Mouse (Mus musculus) Patski (cell line): ENCODE data around the gene Kmo. TPM values are rescaled to one million over a fixed set of nuclear protein-coding genes. Genes with fewer than 3 reads are reported as not detected.

Experiments used
- ATAC-seq: fragments of 100-300 bp; one replicate; pipeline ENCODE4 v1.8.0; 2021
- CTCF ChIA-PET: fragments of 350-600 bp; sonication (Branson Sonifier 250); formaldehyde crosslinking; loops from one replicate; lab custom pipeline; 2022; ENCODE audit warnings: inconsistent platforms; lab: Charles Lee
- POLR2A ChIA-PET: fragments of 350-600 bp; sonication (Branson Sonifier 250); formaldehyde crosslinking; loops from one replicate; lab custom pipeline; 2022; ENCODE audit warnings: antibody characterized with exemption, inconsistent platforms; lab: Charles Lee
- DNase-seq: peaks from one replicate; pipeline ENCODE4 v3.0.0-alpha.2; 2011; ENCODE audit warnings: low read depth, low spot score
- H3K27me3 ChIP-seq: fragments of 371-371 bp; one replicate; pipeline ENCODE4 v1.5.1; 2021
- CTCF ChIP-seq: fragments of 100-300 bp; IDR thresholded peaks from one replicate; pipeline ENCODE4 v1.5.1; 2021
- in situ Hi-C: fragments of 300-500 bp; cut with MboI; formaldehyde crosslinking; loops from 3 replicates; pipeline ENCODE4 v1.11.1; 2018; ENCODE audit warnings: low pct_unique_long_range_greater_than_20kb, mixed read lengths
- polyA plus RNA-seq: library from polyadenylated mRNA; unstranded; gene quantifications from one replicate; pipeline ENCODE4 v1.2.3, GENCODE M21; 2021

Kmo gene
- polyA plus RNA-seq, 1 experiment from 2014 or later: 0.10 TPM

DNA sequence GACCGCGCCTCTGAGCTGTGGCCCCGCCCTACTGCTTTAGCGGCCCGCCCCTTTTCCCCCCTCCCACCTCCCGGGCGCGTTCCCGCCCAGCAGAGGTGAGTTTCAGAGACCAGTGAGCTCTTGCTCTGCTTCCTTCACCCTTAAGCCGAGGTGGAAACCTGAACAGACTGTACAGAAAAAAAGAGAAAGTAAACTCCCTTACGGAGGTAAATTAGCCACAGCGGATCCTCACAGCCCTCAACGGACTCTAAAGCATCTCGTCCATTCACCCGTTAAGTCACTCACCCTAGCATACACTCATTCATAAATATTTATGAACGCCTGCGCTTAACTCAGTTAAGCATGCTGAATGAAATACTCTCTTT lies 72.8 kb downstream of the Kmo start:
- in situ Hi-C loops: loop anchor here (5.0 kb wide), 2 partner anchors 66 to 189 kb away; partner anchors contain the start of genes Exo1 and Fh1
- ATAC-seq: peak; percentile 26
- TF ChIP-seq CTCF: no peak
- DNase-seq: no peak
- CTCF ChIA-PET: interaction anchor here (1.2 to 1.6 kb wide), 2 partner anchors 14 to 23 kb away, joined by 3 to 4 read pairs; no protein-coding TSS in a partner anchor
- POLR2A ChIA-PET: no interaction called here
- H3K27me3 ChIP-seq: no peaks in the 10 kb centered on the region

DNA sequence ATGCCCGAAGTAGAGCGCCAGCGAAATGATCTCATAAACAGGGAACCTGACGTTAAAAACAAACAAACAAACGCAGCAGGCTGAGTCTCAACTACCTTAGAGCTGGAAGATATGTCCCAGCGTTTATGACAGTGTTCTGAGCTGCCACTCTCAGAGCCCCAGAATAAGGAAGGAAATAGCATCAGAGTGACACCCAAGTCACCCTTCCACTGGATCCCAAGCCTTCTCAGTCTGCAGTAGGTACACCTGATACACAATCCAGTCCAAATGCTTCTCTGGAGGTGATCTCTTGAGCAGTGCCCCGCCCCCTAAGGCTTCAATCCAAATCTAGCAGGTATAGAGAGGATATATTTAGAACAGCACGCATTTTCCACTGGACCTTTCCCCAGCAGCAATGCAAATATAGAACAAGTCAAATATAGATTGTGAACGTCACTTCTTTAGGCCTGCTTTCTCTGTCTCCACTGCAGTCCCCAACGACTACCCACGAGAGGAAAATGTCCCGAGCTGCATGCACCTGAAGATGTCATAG lies 73.3 kb downstream of the Kmo start:
- no peak for TF ChIP-seq CTCF
- ChIA-PET CTCF (interaction anchor here (1.2 kb wide), 1 partner anchor 13 kb away, joined by 3 read pairs; no protein-coding TSS in a partner anchor), POLR2A (no interaction called here)
- DNase-seq (no peak), ATAC-seq (no peak)
- no peaks in the 10 kb centered on the region for H3K27me3 ChIP-seq
- in situ Hi-C loops: loop anchor here (5.0 kb wide), 2 partner anchors 66 to 189 kb away; partner anchors contain the start of genes Exo1 and Fh1

DNA sequence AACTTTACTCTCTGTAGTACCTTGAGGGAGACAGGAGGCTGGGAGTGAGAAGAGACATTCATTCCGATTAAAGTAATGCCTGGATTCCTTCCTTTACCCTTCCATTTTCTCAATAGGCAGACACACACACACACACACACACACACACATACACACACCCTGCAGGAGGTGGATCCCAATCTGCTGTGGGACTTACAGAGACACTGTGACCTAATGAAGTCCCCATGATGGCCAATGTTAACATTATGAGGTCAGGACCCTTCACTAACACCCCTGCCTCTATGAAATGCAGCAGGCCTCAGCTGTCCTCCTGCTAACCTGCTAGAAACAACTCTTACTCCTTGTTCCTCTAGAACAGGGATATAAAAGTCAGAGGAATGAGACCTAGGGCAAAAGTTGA lies 78.1 kb downstream of the Kmo start, which contains the start of gene Wdr64:
Gene Wdr64 (plus strand): TSS at position 301 of the 400 bp plus-strand sequence.
- no peak for TF ChIP-seq CTCF
- H3K27me3 ChIP-seq: no peaks in the 10 kb centered on the region
- ChIA-PET POLR2A (no interaction called here), CTCF (no interaction called here)
- ATAC-seq (no peak), DNase-seq (no peak)
- in situ Hi-C loops: no loop called here

DNA sequence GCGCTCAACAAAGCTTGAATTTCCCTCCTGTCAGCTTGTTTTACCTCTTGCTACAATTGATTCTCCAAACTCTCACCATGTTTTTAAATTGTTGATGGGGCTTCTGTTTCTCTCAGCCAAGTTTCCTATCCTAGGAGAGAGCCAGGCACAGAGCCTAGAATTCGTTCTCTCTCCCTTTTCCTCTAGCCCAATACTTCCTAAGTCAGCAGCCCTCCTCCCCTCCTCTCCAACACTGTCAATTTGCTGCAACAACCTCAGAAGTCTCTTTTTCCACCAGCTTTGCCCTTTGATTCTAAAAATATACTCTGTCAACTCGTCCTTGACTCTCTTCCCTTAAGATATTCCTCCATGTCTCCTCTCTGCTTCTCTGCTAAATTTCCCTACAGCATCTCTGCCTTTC lies 79.2 kb downstream of the Kmo start:
- ChIA-PET CTCF (no interaction called here), POLR2A (no interaction called here)
- no peak for TF ChIP-seq CTCF
- no peak for DNase-seq
- ATAC-seq: no peak
- H3K27me3 ChIP-seq: peaks cover 7% of the 10 kb centered on the region
- in situ Hi-C loops: no loop called here

DNA sequence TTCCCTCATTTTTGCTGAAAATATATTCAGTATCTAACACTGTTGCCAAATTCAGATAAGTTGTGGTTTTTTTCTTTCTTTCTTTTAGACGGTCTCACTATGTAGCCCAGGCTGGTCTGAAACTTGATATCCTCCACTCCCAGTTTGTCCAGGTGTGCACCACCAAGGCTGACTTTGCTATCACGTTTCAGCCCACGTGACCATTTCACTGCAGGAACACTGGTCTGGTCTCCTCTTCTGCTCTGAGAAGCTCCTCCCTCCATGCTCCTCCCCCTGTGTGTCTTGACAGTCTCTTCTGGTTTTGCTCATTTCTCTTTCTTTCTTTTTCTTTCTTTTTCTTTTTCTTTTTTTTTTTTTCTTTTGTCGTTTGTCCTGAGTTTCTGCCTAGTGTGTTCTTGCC lies 79.6 kb downstream of the Kmo start:
- in situ Hi-C loops: no loop called here
- ATAC-seq (no peak), DNase-seq (no peak)
- ChIA-PET CTCF (no interaction called here), POLR2A (interaction anchor here (0.7 kb wide), 1 partner anchor 84 kb away, joined by 6 read pairs; no protein-coding TSS in a partner anchor)
- no peak for TF ChIP-seq CTCF
- H3K27me3 ChIP-seq: peaks cover 7% of the 10 kb centered on the region

DNA sequence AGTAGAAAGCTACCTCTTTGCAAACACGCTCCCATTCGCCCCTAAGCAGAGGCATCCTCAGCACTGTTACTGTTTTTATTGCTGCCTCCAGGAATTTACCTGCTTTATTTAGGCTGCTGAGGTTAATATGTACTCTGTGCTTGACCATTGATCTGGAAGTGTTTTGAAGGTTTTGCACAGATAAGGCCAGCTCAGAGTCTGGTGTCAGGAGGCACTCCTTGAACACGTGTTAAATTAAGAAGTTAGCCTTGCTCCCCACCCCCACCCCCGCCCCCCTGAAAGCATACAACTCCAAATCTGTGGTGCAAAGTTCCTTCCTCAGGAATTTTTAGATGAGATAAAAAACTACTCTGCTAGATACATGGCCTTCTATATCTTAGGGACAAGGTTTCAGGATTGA lies 81.0 kb downstream of the Kmo start:
- POLR2A ChIA-PET: no interaction called here
- no peak for DNase-seq
- no peak for ATAC-seq
- in situ Hi-C loops: no loop called here
- CTCF ChIA-PET: no interaction called here
- H3K27me3 ChIP-seq: peaks cover 7% of the 10 kb centered on the region
- TF ChIP-seq CTCF: no peak

DNA sequence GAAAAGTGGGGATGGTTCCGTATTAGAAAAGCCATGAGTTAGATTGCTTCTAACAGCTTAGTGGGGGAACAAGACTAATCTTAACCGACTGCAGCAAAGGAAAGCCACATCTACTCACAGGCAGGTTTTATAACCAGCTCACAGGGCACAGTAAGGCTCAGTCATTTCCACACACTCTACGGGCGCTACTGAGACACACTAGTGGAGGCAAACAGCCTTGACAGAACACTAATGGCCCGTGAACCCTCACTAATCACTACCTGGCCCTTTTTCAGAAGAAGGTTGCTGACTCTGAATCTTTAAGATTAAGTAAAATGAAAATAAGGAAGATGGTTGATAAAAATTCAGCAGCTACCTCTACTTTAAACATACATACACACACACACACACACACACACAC lies 87.4 kb downstream of the Kmo start:
- ATAC-seq (no peak), DNase-seq (no peak)
- H3K27me3 ChIP-seq: peaks cover 7% of the 10 kb centered on the region
- TF ChIP-seq CTCF: no peak
- ChIA-PET POLR2A (no interaction called here), CTCF (no interaction called here)
- in situ Hi-C loops: no loop called here

DNA sequence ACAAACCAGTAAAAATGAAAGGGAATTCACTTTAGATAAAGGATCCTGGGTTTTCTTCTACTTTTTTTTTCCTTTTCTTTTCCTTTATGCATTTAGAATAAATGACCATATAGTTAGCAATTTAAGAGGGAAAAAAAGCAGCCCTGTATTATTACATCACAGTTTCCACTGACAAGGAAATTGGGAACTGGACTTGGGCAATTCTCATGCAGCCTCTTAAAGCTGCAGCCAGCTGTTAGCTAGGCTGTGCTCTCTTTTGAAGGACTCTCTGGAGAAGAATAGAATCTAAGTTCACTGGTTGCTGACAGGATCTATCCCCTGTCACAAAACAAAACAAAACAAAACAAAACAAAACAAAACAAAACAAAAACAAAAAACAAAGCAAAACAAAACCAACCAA lies 87.8 kb downstream of the Kmo start:
- ChIA-PET CTCF (no interaction called here), POLR2A (no interaction called here)
- no peak for ATAC-seq
- no peak for TF ChIP-seq CTCF
- in situ Hi-C loops: no loop called here
- DNase-seq: no peak
- H3K27me3 ChIP-seq: peaks cover 7% of the 10 kb centered on the region

Other genes starting within 250 kb of the Kmo start
- gene Rgs7, start 127.9 kb upstream of the Kmo start, polyA plus RNA-seq: 0.27 TPM
- gene Fh1, start 5.3 kb downstream of the Kmo start, polyA plus RNA-seq: 146 TPM
- gene Opn3, start 72.4 kb downstream of the Kmo start, polyA plus RNA-seq: 0.58 TPM
- 3.8 TPM for gene Chml, start 72.5 kb downstream of the Kmo start, polyA plus RNA-seq
- gene Wdr64, start 78.2 kb downstream of the Kmo start, polyA plus RNA-seq: not detected